In the genomic region with DNA sequence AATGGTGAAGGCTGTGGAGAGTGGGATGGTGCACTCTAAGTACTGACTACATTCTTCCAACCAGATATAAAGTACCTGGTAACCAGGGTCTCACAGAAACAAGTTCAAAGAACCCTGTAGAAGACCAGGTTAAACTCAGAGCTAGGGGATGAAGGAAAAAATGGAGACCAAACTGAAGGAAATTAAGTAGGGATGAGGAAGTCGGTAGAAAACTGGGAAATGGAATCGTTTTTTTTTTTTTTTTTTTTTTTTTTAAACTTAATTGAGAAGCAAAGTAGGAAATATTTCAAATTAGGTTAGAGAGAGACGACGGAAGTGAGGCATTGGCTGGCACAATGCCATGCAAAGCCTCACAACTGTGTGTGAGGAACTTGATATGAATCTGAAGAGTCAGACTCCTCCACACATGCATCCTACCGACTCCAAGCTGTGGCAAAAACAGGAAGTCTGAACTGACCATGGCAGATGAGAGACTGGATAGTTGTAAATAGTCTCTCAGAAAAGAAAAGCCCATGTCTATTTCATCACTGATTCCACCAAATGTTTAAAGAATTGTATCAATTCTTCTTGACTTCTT, we compare ENCODE assay signal across 18 mouse cellular contexts.
DNase-seq lines count a peak whose midpoint lies in the region; ATAC-seq and TF ChIP-seq lines count a peak whose summit lies in the region.
"Had no signal": no experiment of that assay in that cellular context is flagged by ENCODE, and none has a peak within 500 bp of the region (broad histone marks: within the 10 kb centered on the region; RNA-seq: fewer than 3 reads in every experiment).

No protein-coding gene starts in this region.

- no peak overlapping the region for H3K27ac ChIP-seq in layer of hippocampus, adult 2 months
- H3K27ac ChIP-seq: forebrain, embryonic 12.5 days; heart, embryonic 13.5 days; hindbrain, embryonic 15.5 days; liver, embryonic 13.5 days; stomach, postnatal 0 days had no signal

- no peak for TF ChIP-seq CTCF in layer of hippocampus, adult 2 months (conservative IDR thresholded peaks at IDR 0.05)

- peak; percentile 100 for DNase-seq in 416B (ENCODE audit: low read depth)
- no peak for DNase-seq in adrenal gland, postnatal 10 days
- DNase-seq in layer of hippocampus, adult 2 months (ENCODE audit: low spot score in 2 of 2), result no peak
- no peak for DNase-seq in thymus, postnatal 0 days (ENCODE audit: low spot score)
- DNase-seq: adrenal gland, adult 8-10 months; cerebellum, adult 8-10 months; kidney, adult 11 months; kidney, postnatal 25 days; liver, embryonic 13.5 days; thymus, postnatal 4 days had no signal

- ATAC-seq in CD4-positive, CD25-positive, alpha-beta regulatory T cell, adult 4 months, result peak; percentile 80
- ATAC-seq in common myeloid progenitor, adult 5-6 weeks (replicated peaks; ENCODE audit: low read depth, poor library complexity, severe bottlenecking), result peak; percentile 97
- peak; percentile 92 for ATAC-seq in megakaryocyte, adult 5-6 weeks (ENCODE audit: poor library complexity, severe bottlenecking)

- H3K4me3 ChIP-seq in layer of hippocampus, adult 2 months, result no peak overlapping the region
- H3K4me3 ChIP-seq: forebrain, embryonic 12.5 days; heart, embryonic 13.5 days; hindbrain, embryonic 15.5 days; liver, embryonic 13.5 days; myocyte had no signal
